Mouse (Mus musculus): ENCODE results near the gene Nudt3. TPM values are rescaled to one million over a fixed set of nuclear protein-coding genes. Genes with fewer than 3 reads are reported as not detected.

Nudt3 gene
- polyA plus RNA-seq, 1 experiment from 2014 or later = 196 TPM

GRCm38 (mm10) chr17:27634871-27635574, 11.7 kb upstream of the Nudt3 start, which contains the start of gene RPS10-NUDT3:
RPS10-NUDT3 (minus strand) TSS chr17:27635222.
- ChIA-PET CTCF (no interaction called here), POLR2A (interaction anchor here (0.6 to 0.9 kb wide), 4 partner anchors 11 to 466 kb away, joined by 3 to 5 read pairs (median 4); no protein-coding TSS in a partner anchor)
- no peaks in the 10 kb centered on the region for H3K27me3 ChIP-seq
- DNase-seq (ENCODE audit: low read depth, low spot score) (no peak), ATAC-seq (peak; percentile 77)
- TF ChIP-seq CTCF (IDR thresholded peaks at IDR 0.05) = no peak
- in situ Hi-C loops (cut with MboI; ENCODE audit: low pct_unique_long_range_greater_than_20kb) = loop anchor here (5.0 kb wide), 1 partner anchor 68 kb away; the partner anchor contains the start of gene AI413582

- TF ChIP-seq CTCF (IDR thresholded peaks at IDR 0.05) = peak; percentile 88
- no peaks in the 10 kb centered on the region for H3K27me3 ChIP-seq
- CTCF ChIA-PET = interaction anchor here (1.4 to 1.5 kb wide), 2 partner anchors 53 to 94 kb away, joined by 3 to 4 read pairs; no protein-coding TSS in a partner anchor
- in situ Hi-C loops (cut with MboI; ENCODE audit: low pct_unique_long_range_greater_than_20kb) = loop anchor here (5.0 kb wide), 1 partner anchor 62 kb away; the partner anchor contains the start of gene AI413582
- DNase-seq (ENCODE audit: low read depth, low spot score) = no peak
- POLR2A ChIA-PET = interaction anchor here (0.6 to 1.0 kb wide), 2 partner anchors 25 to 315 kb away, joined by 4 read pairs; no protein-coding TSS in a partner anchor
- peak; percentile 52 for ATAC-seq
Measured at GRCm38 (mm10) chr17:27629249-27630020, 6.1 kb upstream of the Nudt3 start.

- DNase-seq (ENCODE audit: low read depth, low spot score) (no peak), ATAC-seq (no peak)
- in situ Hi-C loops (cut with MboI; ENCODE audit: low pct_unique_long_range_greater_than_20kb) = no loop called here
- ChIA-PET POLR2A (no interaction called here), CTCF (interaction anchor here (1.6 kb wide), 1 partner anchor 94 kb away, joined by 6 read pairs; no protein-coding TSS in a partner anchor)
- no peak for TF ChIP-seq CTCF (IDR thresholded peaks at IDR 0.05)
- no peaks in the 10 kb centered on the region for H3K27me3 ChIP-seq
Measured at GRCm38 (mm10) chr17:27628376-27628775, 5.1 kb upstream of the Nudt3 start.

- POLR2A ChIA-PET = no interaction called here
- CTCF ChIA-PET = interaction anchor here (1.6 kb wide), 1 partner anchor 93 kb away, joined by 6 read pairs; no protein-coding TSS in a partner anchor
- in situ Hi-C loops (cut with MboI; ENCODE audit: low pct_unique_long_range_greater_than_20kb) = no loop called here
- no peak for TF ChIP-seq CTCF (IDR thresholded peaks at IDR 0.05)
- H3K27me3 ChIP-seq = no peaks in the 10 kb centered on the region
- DNase-seq (ENCODE audit: low read depth, low spot score) (no peak), ATAC-seq (no peak)
Measured at GRCm38 (mm10) chr17:27627451-27627850, 4.2 kb upstream of the Nudt3 start.

- POLR2A ChIA-PET = interaction anchor here (0.6 to 0.8 kb wide), 3 partner anchors 61 to 1124 kb away, joined by 3 to 6 read pairs (median 3); no protein-coding TSS in a partner anchor
- in situ Hi-C loops (cut with MboI; ENCODE audit: low pct_unique_long_range_greater_than_20kb) = no loop called here
- H3K27me3 ChIP-seq = no peaks in the 10 kb centered on the region
- CTCF ChIA-PET = interaction anchor here (1.0 kb wide), 1 partner anchor 61 kb away, joined by 3 read pairs; no protein-coding TSS in a partner anchor
- ATAC-seq (no peak), DNase-seq (ENCODE audit: low read depth, low spot score) (no peak)
- TF ChIP-seq CTCF (IDR thresholded peaks at IDR 0.05) = no peak
Measured at GRCm38 (mm10) chr17:27626681-27627080, 3.4 kb upstream of the Nudt3 start.

- ChIA-PET CTCF (interaction anchor here (2.1 kb wide), 1 partner anchor 48 kb away, joined by 5 read pairs; no protein-coding TSS in a partner anchor), POLR2A (interaction anchor here (0.8 kb wide), 1 partner anchor 60 kb away, joined by 3 read pairs; no protein-coding TSS in a partner anchor)
- DNase-seq (ENCODE audit: low read depth, low spot score) = no peak
- in situ Hi-C loops (cut with MboI; ENCODE audit: low pct_unique_long_range_greater_than_20kb) = no loop called here
- TF ChIP-seq CTCF (IDR thresholded peaks at IDR 0.05) = no peak
- no peak for ATAC-seq
- no peaks in the 10 kb centered on the region for H3K27me3 ChIP-seq
Measured at GRCm38 (mm10) chr17:27625455-27626251, 2.4 kb upstream of the Nudt3 start.

- H3K27me3 ChIP-seq = no peaks in the 10 kb centered on the region
- ChIA-PET POLR2A (interaction anchor here (0.9 to 1.3 kb wide), 5 partner anchors 9 to 61 kb away, joined by 3 to 5 read pairs (median 3); partner anchors contain the start of gene AI413582), CTCF (interaction anchor here (1.8 kb wide), 1 partner anchor 30 kb away, joined by 4 read pairs; no protein-coding TSS in a partner anchor)
- in situ Hi-C loops (cut with MboI; ENCODE audit: low pct_unique_long_range_greater_than_20kb) = no loop called here
- DNase-seq (ENCODE audit: low read depth, low spot score) (no peak), ATAC-seq (peak; percentile 52)
- TF ChIP-seq CTCF (IDR thresholded peaks at IDR 0.05) = no peak
Measured at GRCm38 (mm10) chr17:27622611-27623359, 510 bp downstream of the Nudt3 start.

GRCm38 (mm10) chr17:27621705-27622531, 1.4 kb downstream of the Nudt3 start:
- in situ Hi-C loops (cut with MboI; ENCODE audit: low pct_unique_long_range_greater_than_20kb) = no loop called here
- no peaks in the 10 kb centered on the region for H3K27me3 ChIP-seq
- POLR2A ChIA-PET = interaction anchor here (0.9 to 1.0 kb wide), 2 partner anchors 10 to 57 kb away, joined by 3 to 5 read pairs; partner anchors contain the start of gene AI413582
- ATAC-seq (no peak), DNase-seq (ENCODE audit: low read depth, low spot score) (no peak)
- CTCF ChIA-PET = no interaction called here
- TF ChIP-seq CTCF (IDR thresholded peaks at IDR 0.05) = no peak
